In the genomic region with DNA sequence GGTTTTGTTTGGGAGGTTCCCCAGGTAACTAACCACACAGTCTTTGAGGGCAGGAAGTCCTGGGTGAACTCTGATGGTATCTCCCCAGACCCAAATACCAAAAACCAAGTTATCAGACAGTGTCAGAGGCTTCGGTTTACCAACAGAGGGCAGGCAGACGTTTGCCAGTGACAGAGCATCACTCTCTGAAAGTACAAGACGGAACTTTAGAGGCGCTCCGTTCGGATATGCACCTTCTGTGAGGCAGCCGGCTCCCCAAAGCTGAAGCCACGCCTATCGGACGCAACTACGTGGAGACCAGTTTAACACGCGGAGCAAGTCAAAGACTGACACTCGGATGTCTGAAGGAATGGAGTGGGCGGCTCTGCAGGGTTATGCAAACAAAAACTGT, we compare ENCODE assay signal across 9 mouse cellular contexts. TPM values are rescaled to one million over a fixed set of nuclear protein-coding genes. Genes with fewer than 3 reads are reported as not detected.
DNase-seq lines count a peak whose midpoint lies in the region; ATAC-seq and TF ChIP-seq lines count a peak whose summit lies in the region.
"Had no signal": no experiment of that assay in that cellular context is flagged by ENCODE, and none has a peak within 500 bp of the region (broad histone marks: within the 10 kb centered on the region; RNA-seq: fewer than 3 reads in every experiment).

No protein-coding gene starts in this region.

- intact Hi-C loops in left cerebral cortex, postnatal 36 days (cut with DNase I) = no loop called here

- TF ChIP-seq CTCF in lung, postnatal 0 days (IDR thresholded peaks at IDR 0.05) = peak; percentile 36
- TF ChIP-seq CTCF in lung, adult 2 months (IDR thresholded peaks at IDR 0.05; ENCODE audit: insufficient read depth, low read length) = no peak
- peak; percentile 43 for TF ChIP-seq CTCF in stomach, postnatal 0 days (IDR thresholded peaks at IDR 0.05; ENCODE audit: low read depth)

- H3K4me3 ChIP-seq in lung, postnatal 0 days (ENCODE audit: low read depth, low read length) = no peak overlapping the region
- no peak overlapping the region for H3K4me3 ChIP-seq in lung, adult 2 months (replicated peaks; ENCODE audit: extremely low read depth, low read depth, low read length)
- H3K4me3 ChIP-seq in embryonic facial prominence, embryonic 13.5 days = 0 out of 2 replicates have a peak overlapping the region, but pooled peaks have one; percentile 3
- H3K4me3 ChIP-seq in limb, embryonic 15.5 days = no peak overlapping the region
- H3K4me3 ChIP-seq in stomach, postnatal 0 days (ENCODE audit: low read depth, low read length) = peak overlapping the region; percentile 10; the same call in 1 of the 2 replicates
- H3K4me3 ChIP-seq: midbrain, embryonic 12.5 days had no signal

- no peak for TF ChIP-seq EP300 in lung, postnatal 0 days (IDR thresholded peaks at IDR 0.05)
- no peak for TF ChIP-seq EP300 in stomach, postnatal 0 days (optimal IDR thresholded peaks at IDR 0.05)

- peaks cover 2% of the 10 kb centered on the region for H3K4me1 ChIP-seq in lung, postnatal 0 days (ENCODE audit: insufficient read depth, low read depth, low read length)
- H3K4me1 ChIP-seq in lung, adult 2 months (ENCODE audit: control insufficient read depth, insufficient read depth, low read length) = peaks cover 29% of the 10 kb centered on the region
- peaks cover 15% of the 10 kb centered on the region for H3K4me1 ChIP-seq in embryonic facial prominence, embryonic 13.5 days
- peaks cover 27% of the 10 kb centered on the region; the same call in 1 of the 2 replicates for H3K4me1 ChIP-seq in limb, embryonic 15.5 days
- H3K4me1 ChIP-seq in stomach, postnatal 0 days (replicated peaks; ENCODE audit: control insufficient read depth, insufficient read depth) = no peaks in the 10 kb centered on the region

- TF ChIP-seq POLR2A in lung, adult 2 months (IDR thresholded peaks at IDR 0.05; ENCODE audit: borderline replicate concordance, extremely low read depth, low read depth, low read length) = no peak

- no peak for ATAC-seq in lung, postnatal 0 days
- no peak for ATAC-seq in embryonic facial prominence, embryonic 13.5 days (ENCODE audit: insufficient number of reproducible peaks, insufficient read depth, low FRiP score, low TSS enrichment, low read depth)
- ATAC-seq in limb, embryonic 15.5 days (ENCODE audit: insufficient number of reproducible peaks, low FRiP score, low TSS enrichment, low read depth) = no peak
- no peak for ATAC-seq in stomach, postnatal 0 days (ENCODE audit: low FRiP score, low TSS enrichment)

- peak; percentile 54 for DNase-seq in lung, postnatal 0 days (ENCODE audit: low spot score)
- no peak for DNase-seq in lung, adult 2 months
- DNase-seq in stomach, postnatal 0 days (ENCODE audit: low spot score) = no peak
- DNase-seq in left cerebral cortex, postnatal 36 days (ENCODE audit: low spot score in 2 of 2) = no peak
- no peak for DNase-seq in urinary bladder, adult 2 months (ENCODE audit: low spot score)
- DNase-seq: gastrocnemius, postnatal 10 days had no signal

- 0 out of 2 replicates have a peak overlapping the region, but pooled peaks have one; percentile 30 for H3K4me2 ChIP-seq in lung, postnatal 0 days (replicated peaks; ENCODE audit: low read depth, low read length)
- H3K4me2 ChIP-seq in embryonic facial prominence, embryonic 13.5 days = peak overlapping the region; percentile 46
- 0 out of 2 replicates have a peak overlapping the region, but pooled peaks have one; percentile 20 for H3K4me2 ChIP-seq in limb, embryonic 15.5 days
- peak overlapping the region; percentile 36 for H3K4me2 ChIP-seq in stomach, postnatal 0 days (replicated peaks; ENCODE audit: low read depth)
- H3K4me2 ChIP-seq: midbrain, embryonic 12.5 days had no signal

- WGBS in lung, postnatal 0 days = 20% methylated on average over 15 of the region's 15 CpGs
- 21% methylated on average over 15 of the region's 15 CpGs for WGBS in lung, adult 2 months
- 21% methylated on average over 15 of the region's 15 CpGs for WGBS in embryonic facial prominence, embryonic 13.5 days
- 26% methylated on average over 15 of the region's 15 CpGs for WGBS in limb, embryonic 15.5 days
- 24% methylated on average over 15 of the region's 15 CpGs for WGBS in stomach, postnatal 0 days

- H3K36me3 ChIP-seq in lung, postnatal 0 days (ENCODE audit: insufficient read depth, low read length) = no peaks in the 10 kb centered on the region
- 0 out of 2 replicates have a peak, but pooled peaks cover 5% of the 10 kb centered on the region for H3K36me3 ChIP-seq in embryonic facial prominence, embryonic 13.5 days
- no peaks in the 10 kb centered on the region for H3K36me3 ChIP-seq in limb, embryonic 15.5 days
- no peaks in the 10 kb centered on the region for H3K36me3 ChIP-seq in stomach, postnatal 0 days (ENCODE audit: control insufficient read depth, insufficient read depth, low read length)
- H3K36me3 ChIP-seq: midbrain, embryonic 12.5 days had no signal

- no peaks in the 10 kb centered on the region for H3K27me3 ChIP-seq in lung, postnatal 0 days (replicated peaks; ENCODE audit: insufficient read depth, low read length)
- no peaks in the 10 kb centered on the region for H3K27me3 ChIP-seq in embryonic facial prominence, embryonic 13.5 days
- 0 out of 2 replicates have a peak, but pooled peaks cover 3% of the 10 kb centered on the region for H3K27me3 ChIP-seq in limb, embryonic 15.5 days
- no peaks in the 10 kb centered on the region for H3K27me3 ChIP-seq in stomach, postnatal 0 days (ENCODE audit: control insufficient read depth, insufficient read depth, low read length)

- H3K27ac ChIP-seq in lung, postnatal 0 days (ENCODE audit: low read length) = no peak overlapping the region
- no peak overlapping the region for H3K27ac ChIP-seq in embryonic facial prominence, embryonic 13.5 days
- peak overlapping the region; percentile 33; the same call in 1 of the 2 replicates for H3K27ac ChIP-seq in limb, embryonic 15.5 days
- no peak overlapping the region for H3K27ac ChIP-seq in stomach, postnatal 0 days (replicated peaks)
- H3K27ac ChIP-seq: midbrain, embryonic 12.5 days had no signal

- H3K9ac ChIP-seq in lung, postnatal 0 days (replicated peaks; ENCODE audit: low read depth) = no peak overlapping the region
- no peak overlapping the region for H3K9ac ChIP-seq in embryonic facial prominence, embryonic 13.5 days
- no peak overlapping the region for H3K9ac ChIP-seq in limb, embryonic 15.5 days
- no peak overlapping the region for H3K9ac ChIP-seq in stomach, postnatal 0 days (ENCODE audit: low read length)
- H3K9ac ChIP-seq: midbrain, embryonic 12.5 days had no signal

- no peaks in the 10 kb centered on the region for H3K9me3 ChIP-seq in lung, postnatal 0 days (ENCODE audit: low read length)
- H3K9me3 ChIP-seq in embryonic facial prominence, embryonic 13.5 days = no peaks in the 10 kb centered on the region
- H3K9me3 ChIP-seq in limb, embryonic 15.5 days = no peaks in the 10 kb centered on the region
- H3K9me3 ChIP-seq in stomach, postnatal 0 days (ENCODE audit: control insufficient read depth, low read length) = no peaks in the 10 kb centered on the region
- H3K9me3 ChIP-seq: midbrain, embryonic 12.5 days had no signal

RNA-seq across cellular contexts. Expression of a gene that starts 3.0 kb away (rescaled TPM):
- 18.5 and 18.8 TPM in 2 replicates for polyA plus RNA-seq in lung, postnatal 0 days (2015; fragmentation: Nextera tagmentation; extraction: Ambion mirVana)
- 32.1 and 36.6 TPM in 2 replicates for polyA plus RNA-seq in lung, adult 2 months (2012; rRNA removed)
- polyA plus RNA-seq in embryonic facial prominence, embryonic 13.5 days (2015; fragmentation: Nextera tagmentation; extraction: Ambion mirVana) = 8.5 and 10.3 TPM in 2 replicates
- 14.8 and 16.9 TPM in 2 replicates for polyA plus RNA-seq in limb, embryonic 15.5 days (2015; fragmentation: Nextera tagmentation; extraction: Ambion mirVana)
- 19.5 and 23.2 TPM in 2 replicates for polyA plus RNA-seq in stomach, postnatal 0 days (2015; fragmentation: Nextera tagmentation; extraction: Ambion mirVana)
- total RNA-seq in left cerebral cortex, postnatal 36 days (2021) = 1 to 10 TPM; 5.5 to 7.6 TPM
- polyA plus RNA-seq in urinary bladder, adult 2 months (2012; rRNA removed) = 142 and 145 TPM in 2 replicates

Comparison
In these comparisons a context has a peak if more than half of its experiments do, and no peak if none do; other contexts are left out.
1. H3K4me3 ChIP-seq: peak in embryonic facial prominence, embryonic 13.5 days (single experiment) and stomach, postnatal 0 days (single experiment); none in lung, postnatal 0 days (single experiment), lung, adult 2 months (single experiment) and limb, embryonic 15.5 days (single experiment).
2. Peak in every context shown above with its lines, with median percentiles within 50 percentile points of each other: H3K4me2 ChIP-seq.